Mouse (Mus musculus): ENCODE measurements at regions not wholly inside any gene's neighbourhood (a gene's known extent, or its start where the extent isn't known, plus 50 kb on each side); places are given as distances from the start of the nearest gene placed in this dataset.

DNA sequence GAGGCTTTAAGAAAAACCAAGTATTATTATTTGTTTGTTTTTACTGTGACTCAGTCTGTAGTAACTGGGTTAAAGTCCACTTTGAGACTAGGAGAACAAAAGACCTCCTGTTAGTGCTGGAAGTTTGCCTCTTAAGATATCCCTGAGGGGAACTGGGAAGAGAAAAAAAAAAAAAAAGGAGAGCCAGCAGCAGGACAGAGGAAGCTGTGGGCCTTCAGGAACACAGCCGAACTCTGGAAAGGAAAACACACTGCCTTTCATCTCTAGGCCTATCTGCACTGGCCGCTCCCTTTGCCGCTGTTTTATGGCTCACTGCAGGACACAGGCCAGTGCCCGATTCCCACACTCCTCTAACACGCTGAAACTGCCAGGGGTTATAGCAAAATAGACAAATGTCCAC lies 176.1 kb downstream of the Zfp36l1 start:
- peak; percentile 52 for DNase-seq (ENCODE audit: low read depth)
- TF ChIP-seq POLR2A (IDR thresholded peaks at IDR 0.05; ENCODE audit: borderline replicate concordance, extremely low read depth, insufficient read depth, insufficient read length, poor library complexity, severe bottlenecking), result no peak
- TF ChIP-seq CTCF (IDR thresholded peaks at IDR 0.05; ENCODE audit: borderline replicate concordance, extremely low read depth, insufficient read depth, insufficient read length), result no peak

DNA sequence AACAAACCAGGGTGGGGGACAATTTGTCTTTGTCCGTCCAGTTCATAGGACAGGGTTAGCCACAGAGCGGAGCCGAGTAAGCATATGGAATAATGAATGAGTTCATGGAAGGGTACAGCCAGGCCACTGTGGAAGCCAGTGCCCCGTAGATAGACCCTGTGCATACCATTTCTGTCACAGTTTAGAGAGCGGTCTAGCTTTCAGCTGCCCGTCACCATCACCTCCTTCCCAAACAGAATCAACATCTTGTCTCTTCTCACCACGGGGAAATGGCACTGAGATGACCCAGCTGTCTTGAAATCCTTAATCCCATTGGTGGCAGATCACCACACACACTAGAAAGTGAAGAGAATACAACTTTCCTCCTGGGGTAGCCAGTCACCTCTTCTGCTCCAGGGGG lies 178.7 kb downstream of the Zfp36l1 start:
- no peak for DNase-seq (ENCODE audit: low read depth)
- TF ChIP-seq POLR2A (IDR thresholded peaks at IDR 0.05; ENCODE audit: borderline replicate concordance, extremely low read depth, insufficient read depth, insufficient read length, poor library complexity, severe bottlenecking) (no peak), CTCF (IDR thresholded peaks at IDR 0.05; ENCODE audit: borderline replicate concordance, extremely low read depth, insufficient read depth, insufficient read length) (no peak)

DNA sequence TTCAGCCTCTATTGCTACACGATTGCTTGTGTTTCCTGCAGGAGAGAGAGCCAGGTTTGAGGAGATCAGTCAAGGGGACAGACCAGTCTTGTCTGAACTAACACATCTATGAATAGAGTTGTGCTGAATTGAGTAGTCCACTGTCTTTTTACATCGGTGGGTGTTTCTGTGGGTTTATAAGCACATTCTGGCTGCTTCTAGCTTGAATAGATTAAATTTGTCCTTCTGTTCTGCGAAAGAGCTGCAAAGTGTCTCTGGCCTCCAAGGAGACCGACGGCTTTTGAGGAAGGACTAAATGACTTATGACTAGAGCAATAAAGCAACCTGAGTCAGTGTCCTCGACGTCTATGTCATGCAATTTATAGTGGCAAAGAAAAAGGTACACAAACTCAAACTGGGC lies 179.9 kb downstream of the Zfp36l1 start:
- no peak for DNase-seq (ENCODE audit: low read depth)
- TF ChIP-seq POLR2A (IDR thresholded peaks at IDR 0.05; ENCODE audit: borderline replicate concordance, extremely low read depth, insufficient read depth, insufficient read length, poor library complexity, severe bottlenecking) (no peak), CTCF (IDR thresholded peaks at IDR 0.05; ENCODE audit: borderline replicate concordance, extremely low read depth, insufficient read depth, insufficient read length) (no peak)

DNA sequence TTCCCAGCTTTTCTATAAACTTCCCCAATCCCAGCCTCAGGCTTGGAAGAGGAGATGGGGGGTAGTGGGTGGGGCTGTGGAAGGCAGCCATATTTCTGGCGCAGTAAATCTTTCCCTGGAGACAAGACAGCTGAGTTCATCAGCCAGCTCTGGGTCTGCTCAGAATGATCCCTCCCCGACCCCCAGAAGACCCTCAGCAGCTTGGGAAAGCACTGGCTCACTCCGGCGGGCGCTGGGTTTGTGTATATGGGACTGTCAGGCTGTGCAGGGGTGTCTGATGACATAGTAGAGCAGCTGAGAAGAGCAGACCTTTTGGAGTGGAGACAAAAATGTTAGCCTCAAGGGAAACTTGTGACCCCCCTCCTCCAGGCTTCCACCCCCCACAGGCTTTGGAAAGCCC lies 181.4 kb downstream of the Zfp36l1 start:
- no peak for TF ChIP-seq POLR2A (IDR thresholded peaks at IDR 0.05; ENCODE audit: borderline replicate concordance, extremely low read depth, insufficient read depth, insufficient read length, poor library complexity, severe bottlenecking)
- no peak for TF ChIP-seq CTCF (IDR thresholded peaks at IDR 0.05; ENCODE audit: borderline replicate concordance, extremely low read depth, insufficient read depth, insufficient read length)
- DNase-seq (ENCODE audit: low read depth), result no peak

DNA sequence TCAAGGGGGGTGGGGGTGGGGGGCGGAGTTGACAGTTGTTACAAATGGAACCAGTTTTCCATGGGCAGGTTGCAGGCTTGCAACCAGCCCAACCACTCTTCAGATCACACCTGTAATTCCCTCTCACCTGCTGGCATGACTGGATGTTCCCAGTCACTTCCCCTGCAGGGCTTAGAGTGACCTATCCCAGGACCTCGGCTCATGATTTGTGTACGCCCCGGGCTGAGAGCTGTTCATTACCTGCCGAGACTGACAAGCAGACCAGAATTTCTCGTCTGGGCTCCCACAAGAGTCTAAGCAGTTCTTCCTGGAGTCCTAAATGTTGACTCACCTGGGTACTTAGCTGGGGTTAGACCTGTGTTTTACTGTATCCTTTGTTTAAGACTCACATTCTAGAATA lies 183.0 kb downstream of the Zfp36l1 start:
- no peak for TF ChIP-seq POLR2A (IDR thresholded peaks at IDR 0.05; ENCODE audit: borderline replicate concordance, extremely low read depth, insufficient read depth, insufficient read length, poor library complexity, severe bottlenecking)
- no peak for TF ChIP-seq CTCF (IDR thresholded peaks at IDR 0.05; ENCODE audit: borderline replicate concordance, extremely low read depth, insufficient read depth, insufficient read length)
- DNase-seq (ENCODE audit: low read depth), result no peak

DNA sequence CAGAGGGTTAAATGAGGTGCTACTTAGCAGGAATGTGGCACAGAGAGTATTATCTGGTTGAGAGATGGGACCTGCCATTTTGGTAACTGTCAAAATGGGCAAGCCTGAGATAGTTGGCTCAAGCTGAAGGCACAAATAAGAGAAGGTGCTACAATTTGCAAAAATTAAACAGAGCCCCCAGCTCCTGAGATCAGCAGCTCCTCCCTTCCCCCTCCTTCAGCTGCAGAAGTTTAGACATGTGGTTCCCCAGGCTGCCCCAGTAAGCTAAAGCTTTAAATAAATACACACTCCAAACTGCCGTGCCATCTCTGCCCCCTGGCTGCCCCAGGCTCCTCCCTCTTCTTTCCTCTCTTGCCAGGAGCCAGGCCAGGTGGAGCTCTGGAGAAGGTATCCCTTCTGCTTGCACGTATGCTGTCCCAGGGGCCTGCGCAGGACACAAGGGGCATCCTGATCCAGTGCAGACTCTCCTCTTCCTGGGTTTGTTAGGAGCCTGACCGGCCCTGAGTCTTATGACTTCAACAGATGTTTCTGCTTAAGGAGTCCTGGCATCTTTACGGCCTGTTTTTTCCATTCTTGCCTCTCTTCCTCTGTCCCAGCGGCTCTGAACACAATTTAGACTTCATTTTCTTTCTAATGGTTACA lies 184.0 kb downstream of the Zfp36l1 start:
- TF ChIP-seq POLR2A (IDR thresholded peaks at IDR 0.05; ENCODE audit: borderline replicate concordance, extremely low read depth, insufficient read depth, insufficient read length, poor library complexity, severe bottlenecking) (no peak), CTCF (IDR thresholded peaks at IDR 0.05; ENCODE audit: borderline replicate concordance, extremely low read depth, insufficient read depth, insufficient read length) (no peak)
- no peak for DNase-seq (ENCODE audit: low read depth)

DNA sequence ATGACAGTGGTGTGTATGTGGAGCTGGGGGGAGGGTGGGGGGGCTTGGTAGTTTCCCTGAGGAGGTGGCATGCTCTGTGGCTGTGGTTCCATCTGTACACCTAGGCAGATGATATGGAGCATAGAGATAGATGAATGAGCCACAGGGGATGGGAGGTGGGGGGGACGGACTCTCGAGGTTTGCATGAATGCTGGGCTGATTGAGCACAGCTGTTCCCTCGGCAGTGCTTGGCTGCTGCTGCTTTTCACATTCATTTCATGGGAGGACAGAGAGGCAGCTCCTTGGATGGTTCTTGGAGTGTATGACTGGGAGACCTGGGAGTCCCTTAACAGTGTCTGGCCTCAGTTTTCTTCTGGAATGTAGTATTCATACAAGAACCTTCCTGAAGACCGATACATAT lies 184.5 kb downstream of the Zfp36l1 start:
- no peak for TF ChIP-seq CTCF (IDR thresholded peaks at IDR 0.05; ENCODE audit: borderline replicate concordance, extremely low read depth, insufficient read depth, insufficient read length)
- TF ChIP-seq POLR2A (IDR thresholded peaks at IDR 0.05; ENCODE audit: borderline replicate concordance, extremely low read depth, insufficient read depth, insufficient read length, poor library complexity, severe bottlenecking), result no peak

DNA sequence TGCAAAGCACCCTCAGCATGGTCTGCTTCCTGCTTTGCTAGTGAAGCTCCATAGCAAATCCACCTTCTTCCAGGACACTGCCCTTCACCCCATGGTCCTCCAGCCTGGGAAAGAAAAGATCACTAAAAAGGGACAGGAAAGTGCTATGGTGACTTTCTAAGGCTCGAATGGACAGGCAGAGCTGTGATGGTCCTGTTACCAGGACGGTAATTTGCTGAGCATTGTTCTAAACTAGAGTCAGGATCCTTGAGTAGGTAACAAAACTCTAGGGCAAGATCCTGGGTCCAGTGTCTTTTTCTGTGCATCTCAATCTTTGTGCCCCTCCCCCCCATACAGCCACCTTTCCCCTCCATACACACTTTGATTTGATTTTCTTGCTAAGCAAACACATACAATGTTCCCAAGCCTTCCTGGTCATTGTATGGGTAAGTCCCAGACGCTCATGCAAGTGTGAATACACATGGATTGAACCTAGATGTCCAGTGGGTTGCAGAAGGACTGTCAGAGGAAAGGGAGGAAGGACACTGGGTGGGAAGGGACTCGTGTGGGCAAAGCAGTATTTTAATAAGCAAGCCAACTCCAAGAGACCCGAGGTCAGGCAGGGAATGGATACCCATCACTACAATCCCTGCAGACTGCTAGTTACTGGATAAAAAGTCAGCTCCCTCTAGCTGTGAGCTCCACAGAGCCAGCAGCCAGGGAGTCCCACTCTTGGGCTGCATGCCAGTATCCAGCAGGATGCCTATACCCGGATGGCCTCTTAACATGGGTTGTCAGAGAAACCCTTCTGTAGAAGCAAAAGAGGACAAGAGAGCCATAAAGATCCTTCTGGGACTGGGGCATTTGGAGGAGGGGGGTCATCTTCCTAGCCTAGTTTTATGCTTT lies 186.9 kb downstream of the Zfp36l1 start:
- TF ChIP-seq POLR2A (IDR thresholded peaks at IDR 0.05; ENCODE audit: borderline replicate concordance, extremely low read depth, insufficient read depth, insufficient read length, poor library complexity, severe bottlenecking) (no peak), CTCF (IDR thresholded peaks at IDR 0.05; ENCODE audit: borderline replicate concordance, extremely low read depth, insufficient read depth, insufficient read length) (peak; percentile 20; the same call in 1 of the 2 replicates)
- peak; percentile 86 for DNase-seq (ENCODE audit: low read depth)

More for the DNA sequence above, 184.5 kb downstream of the Zfp36l1 start:
- DNase-seq (ENCODE audit: low read depth), result peak; percentile 76

DNA sequence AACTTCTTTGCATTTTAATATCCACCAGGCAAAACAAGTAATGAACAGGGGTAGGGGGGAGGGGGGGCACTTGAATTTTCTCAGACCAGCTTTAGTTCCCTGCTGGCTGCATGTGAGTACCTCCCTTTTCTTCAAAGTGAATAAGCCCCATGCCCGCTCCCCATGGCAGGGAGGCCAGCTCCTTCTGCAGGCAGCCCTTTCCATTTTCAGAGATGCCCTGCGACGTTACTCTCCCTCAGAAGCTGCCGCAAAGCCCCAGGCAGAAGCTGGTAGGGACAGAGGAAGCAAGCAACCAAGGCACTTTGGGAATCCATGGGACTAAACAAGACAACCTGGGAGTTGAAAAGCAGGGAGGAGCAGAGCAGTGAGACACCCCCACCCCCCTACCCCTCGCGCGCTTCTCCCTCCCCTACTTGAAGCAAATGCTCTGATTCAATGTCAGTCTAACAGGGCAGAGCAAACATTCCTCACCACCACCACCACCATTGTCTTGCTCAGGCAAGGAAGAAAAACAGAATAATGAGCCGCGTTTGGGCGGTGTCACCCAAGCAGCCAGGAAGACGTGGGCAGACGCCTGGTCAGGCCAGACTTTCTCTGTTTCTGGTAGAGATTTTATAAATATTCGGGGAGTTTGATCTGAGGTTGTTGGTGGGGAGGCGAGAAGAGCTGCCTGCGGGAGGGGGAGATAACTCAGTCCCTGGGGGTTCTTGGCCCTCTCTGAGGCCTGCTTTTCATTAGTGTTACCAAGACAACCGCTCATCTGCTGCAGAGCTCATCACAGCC lies 187.7 kb downstream of the Zfp36l1 start:
- TF ChIP-seq POLR2A (IDR thresholded peaks at IDR 0.05; ENCODE audit: borderline replicate concordance, extremely low read depth, insufficient read depth, insufficient read length, poor library complexity, severe bottlenecking), result no peak
- TF ChIP-seq CTCF (IDR thresholded peaks at IDR 0.05; ENCODE audit: borderline replicate concordance, extremely low read depth, insufficient read depth, insufficient read length), result 0 out of 2 replicates have a peak, but pooled peaks have one; percentile 9
- peak; percentile 95 for DNase-seq (ENCODE audit: low read depth)

DNA sequence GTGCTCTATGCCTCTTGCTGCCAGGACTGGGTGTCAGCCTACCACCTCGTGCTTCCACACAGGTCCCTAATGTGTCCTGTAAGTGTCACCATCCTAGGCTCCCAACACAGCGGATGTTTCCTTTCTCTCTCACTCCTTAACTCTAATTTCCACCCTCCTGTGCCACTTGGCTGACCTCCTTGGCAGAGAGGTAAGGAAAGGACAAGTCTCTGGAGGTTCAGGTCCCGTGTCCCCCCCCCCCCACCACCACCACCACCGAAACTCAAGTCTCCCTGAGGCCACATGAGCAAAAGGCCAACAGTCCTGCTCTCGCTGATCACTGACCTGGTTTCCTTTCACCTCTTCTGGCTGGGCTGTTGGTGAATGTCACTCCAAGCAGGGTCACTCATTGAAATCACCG lies 189.0 kb downstream of the Zfp36l1 start:
- no peak for DNase-seq (ENCODE audit: low read depth)

DNA sequence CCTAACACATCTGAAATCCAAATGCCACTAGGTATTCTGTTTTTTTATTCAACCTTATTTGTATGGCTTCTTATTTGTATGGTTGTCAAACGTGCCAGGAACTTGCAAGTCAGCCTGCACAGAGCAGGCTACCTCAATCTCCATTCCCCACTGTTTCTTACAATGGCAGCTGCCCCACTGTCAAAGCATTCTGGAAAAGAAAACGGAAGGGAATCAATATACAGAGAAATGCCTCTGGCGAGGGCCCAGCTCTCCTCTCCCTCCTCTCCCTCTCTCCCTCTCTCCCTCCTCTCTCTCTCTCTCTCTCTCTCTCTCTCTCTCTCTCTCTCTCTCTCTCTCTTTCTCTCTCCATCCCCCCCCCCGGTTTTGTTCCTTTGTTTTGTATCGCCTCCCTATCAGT lies 191.0 kb downstream of the Zfp36l1 start:
- peak; percentile 77 for DNase-seq (ENCODE audit: low read depth)
- TF ChIP-seq CTCF (IDR thresholded peaks at IDR 0.05; ENCODE audit: borderline replicate concordance, extremely low read depth, insufficient read depth, insufficient read length) (no peak), POLR2A (IDR thresholded peaks at IDR 0.05; ENCODE audit: borderline replicate concordance, extremely low read depth, insufficient read depth, insufficient read length, poor library complexity, severe bottlenecking) (no peak)

More for the DNA sequence above, 189.0 kb downstream of the Zfp36l1 start:
- TF ChIP-seq POLR2A (IDR thresholded peaks at IDR 0.05; ENCODE audit: borderline replicate concordance, extremely low read depth, insufficient read depth, insufficient read length, poor library complexity, severe bottlenecking), result no peak
